Mouse (Mus musculus) forebrain, embryonic 12.5 days (tissue): ENCODE results near the gene Tesc. TPM values are rescaled to one million over a fixed set of nuclear protein-coding genes. Genes with fewer than 3 reads are reported as not detected.

Experiments
- ATAC-seq: fragments of 200-750 bp; cut with Nextera tagmentation; 2 replicates; pipeline ENCODE4 v1.8.0; 2017; ENCODE audit warnings: moderate TSS enrichment; ENCODE audit not compliant: low FRiP score
- H3K27ac ChIP-seq: fragments of 300-500 bp; sonication (generic); 2 replicates; pipeline ENCODE4 v1.5.1; 2016; ENCODE audit warnings: mild to moderate bottlenecking
- H3K27me3 ChIP-seq: fragments of 300-500 bp; sonication (generic); 2 replicates; pipeline ENCODE4 v1.6.1; 2016; ENCODE audit warnings: mild to moderate bottlenecking
- H3K36me3 ChIP-seq: fragments of 300-500 bp; sonication (generic); replicated peaks from 2 replicates; pipeline ENCODE4 v1.6.1; 2016; ENCODE audit warnings: mild to moderate bottlenecking
- H3K4me1 ChIP-seq: fragments of 300-500 bp; sonication (generic); 2 replicates; pipeline ENCODE4 v1.6.1; 2016
- H3K4me2 ChIP-seq: fragments of 300-500 bp; sonication (generic); 2 replicates; pipeline ENCODE4 v1.6.1; 2016; ENCODE audit warnings: mild to moderate bottlenecking, moderate library complexity
- H3K4me3 ChIP-seq: fragments of 300-500 bp; sonication (generic); replicated peaks from 2 replicates; pipeline ENCODE4 v1.5.1; 2016; ENCODE audit warnings: mild to moderate bottlenecking
- H3K9ac ChIP-seq: fragments of 300-500 bp; sonication (generic); 2 replicates; pipeline ENCODE4 v1.6.1; 2016; ENCODE audit warnings: mild to moderate bottlenecking
- H3K9me3 ChIP-seq: fragments of 300-500 bp; sonication (generic); 2 replicates; pipeline ENCODE4 v1.6.1; 2016
- WGBS: fragments of 180-500 bp; shearing (Covaris S2); methylation state at CpG from one replicate; pipeline ENCODE4 v1.1.7; 2016; 5-methylcytosine and 5-hydroxymethylcytosine counted together
- polyA plus RNA-seq: library from polyadenylated mRNA; unstranded; fragments of >200 nt; fragmentation: Nextera tagmentation; extraction: Ambion mirVana; gene quantifications from 2 replicates; pipeline ENCODE4 v1.2.1, GENCODE M21; 2016

Tesc gene
- polyA plus RNA-seq, 1 experiment from 2014 or later = 4.7 TPM

DNA sequence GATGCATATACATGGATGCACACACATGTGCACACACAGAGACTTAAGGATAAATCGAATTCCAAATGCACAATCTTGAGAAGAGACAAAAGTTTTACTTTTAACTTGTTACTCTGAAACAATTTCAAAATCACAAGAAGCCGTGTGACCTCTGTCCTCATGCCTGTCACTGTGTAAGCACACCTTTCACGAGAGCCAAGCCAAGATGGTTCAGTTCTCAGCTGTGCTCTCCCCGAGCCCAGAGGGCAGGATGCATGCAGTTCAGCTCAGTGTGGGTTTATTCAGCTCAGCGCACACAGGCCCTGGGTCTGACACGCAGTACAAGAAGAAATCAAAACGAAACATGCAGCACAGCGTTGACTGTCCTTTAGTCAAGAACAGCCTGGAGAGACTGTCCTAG, 78.0 kb downstream of the Tesc start:
- ATAC-seq = no peak
- Histone ChIP-seq H3K4me3 (no peak overlapping the region), H3K9me3 (no peaks in the 10 kb centered on the region), H3K36me3 (peaks cover 39% of the 10 kb centered on the region), H3K9ac (no peak overlapping the region), H3K27ac (no peak overlapping the region), H3K27me3 (no peaks in the 10 kb centered on the region), H3K4me2 (no peak overlapping the region), H3K4me1 (peaks cover 17% of the 10 kb centered on the region)
- WGBS = 92% methylated on average over 8 of the region's 8 CpGs

- H3K9me3 ChIP-seq = no peaks in the 10 kb centered on the region
- no peak overlapping the region for H3K4me2 ChIP-seq
- no peak overlapping the region for H3K27ac ChIP-seq
- H3K36me3 ChIP-seq = peaks cover 51% of the 10 kb centered on the region
- WGBS = 96% methylated on average over 10 of the region's 10 CpGs
- H3K4me1 ChIP-seq = peaks cover 15% of the 10 kb centered on the region
- no peak overlapping the region for H3K4me3 ChIP-seq
- H3K27me3 ChIP-seq = no peaks in the 10 kb centered on the region
- H3K9ac ChIP-seq = no peak overlapping the region
- ATAC-seq = no peak
These were observed 79.1 kb downstream of the Tesc start for GRCm38 (mm10) chr5:118106667-118107066.

DNA sequence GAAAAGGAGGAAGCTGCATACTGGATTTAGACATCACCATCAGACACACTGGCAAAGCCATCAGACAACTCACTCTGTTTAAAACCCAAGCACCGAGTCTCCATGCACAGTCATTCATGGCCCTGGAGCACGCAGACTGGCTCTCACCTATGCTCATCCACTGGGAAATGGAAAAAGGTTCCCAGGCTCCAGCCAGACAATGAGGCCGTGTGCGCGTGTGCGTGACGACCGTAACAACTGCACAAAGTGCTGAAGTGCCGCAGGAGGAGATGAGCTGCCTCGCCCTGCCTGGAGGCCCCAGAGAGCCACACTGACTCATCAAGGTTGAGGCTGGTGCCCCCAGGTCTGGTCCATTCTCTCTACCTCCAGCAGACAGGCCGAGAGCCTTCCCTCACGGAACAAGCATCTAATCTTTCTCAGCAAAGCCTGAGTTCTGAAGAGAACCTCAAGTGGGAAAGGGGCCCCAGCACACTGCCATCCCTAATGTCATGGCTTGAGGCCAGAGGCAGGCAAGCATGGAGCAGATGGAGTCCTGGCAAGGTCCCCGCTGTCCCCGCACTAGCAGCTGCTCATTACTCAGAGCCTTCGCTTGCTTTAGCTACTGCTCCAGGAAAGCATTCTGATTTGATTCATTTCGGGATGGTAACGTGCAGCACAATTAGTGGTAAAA, 80.7 kb downstream of the Tesc start:
- H3K4me1 ChIP-seq = peaks cover 15% of the 10 kb centered on the region
- H3K9ac ChIP-seq = no peak overlapping the region
- H3K36me3 ChIP-seq = peaks cover 59% of the 10 kb centered on the region
- no peak overlapping the region for H3K4me3 ChIP-seq
- no peaks in the 10 kb centered on the region for H3K9me3 ChIP-seq
- peak overlapping the region; percentile 78 for H3K27ac ChIP-seq
- H3K4me2 ChIP-seq = no peak overlapping the region
- ATAC-seq = 0 out of 2 replicates have a peak, but pooled peaks have one; percentile 23
- 80% methylated on average over 17 of the region's 17 CpGs for WGBS
- H3K27me3 ChIP-seq = no peaks in the 10 kb centered on the region

DNA sequence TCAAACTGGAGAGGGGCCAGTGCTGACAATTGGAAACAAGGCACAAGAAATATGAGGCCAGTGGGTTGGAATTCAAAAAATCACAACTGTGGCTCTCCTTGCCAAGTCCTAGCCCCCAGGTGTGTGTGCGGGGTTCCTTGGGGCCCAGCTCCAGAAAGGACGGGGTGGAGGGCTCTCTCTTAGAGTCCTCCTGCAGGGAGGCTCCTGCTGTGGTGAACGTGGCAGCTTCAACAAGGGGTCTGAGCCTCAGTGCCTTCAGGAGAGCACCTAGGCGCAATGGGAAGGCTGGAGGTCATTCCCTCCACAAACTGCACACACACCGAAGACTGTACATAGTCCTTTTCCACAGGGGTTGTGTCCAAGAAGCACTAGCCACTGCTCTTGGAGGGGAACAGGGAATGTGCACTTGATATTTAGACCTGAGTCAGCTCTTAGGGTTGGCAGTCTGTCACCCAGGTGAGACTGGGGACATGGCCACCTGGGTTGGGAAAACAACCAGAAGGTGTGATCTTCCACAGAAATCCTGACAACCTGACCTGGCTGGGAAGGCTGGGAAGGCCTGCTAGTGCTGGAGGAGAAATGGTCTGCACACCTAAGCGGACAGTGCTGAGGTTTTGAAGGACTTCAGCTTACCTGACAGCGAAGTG, 81.4 kb downstream of the Tesc start:
- ATAC-seq = no peak
- no peak overlapping the region for H3K4me2 ChIP-seq
- H3K4me1 ChIP-seq = peaks cover 15% of the 10 kb centered on the region
- WGBS = 84% methylated on average over 7 of the region's 7 CpGs
- H3K36me3 ChIP-seq = peaks cover 59% of the 10 kb centered on the region
- no peak overlapping the region for H3K9ac ChIP-seq
- H3K9me3 ChIP-seq = no peaks in the 10 kb centered on the region
- H3K27me3 ChIP-seq = no peaks in the 10 kb centered on the region
- H3K27ac ChIP-seq = peak overlapping the region; percentile 78
- no peak overlapping the region for H3K4me3 ChIP-seq

Other genes starting within 250 kb of the Tesc start
- 0.28 and 0.35 TPM in 2 replicates for gene Nos1, start 246.7 kb upstream of the Tesc start, polyA plus RNA-seq
- 149 and 165 TPM in 2 replicates for gene Fbxo21, start 51.0 kb upstream of the Tesc start, polyA plus RNA-seq
- 41.5 and 41.7 TPM in 2 replicates for gene Fbxw8, start 127.7 kb downstream of the Tesc start, polyA plus RNA-seq
- 0.46 and 0.52 TPM in 2 replicates for gene Hrk, start 136.9 kb downstream of the Tesc start, polyA plus RNA-seq
- gene Rnft2, start 217.4 kb downstream of the Tesc start, polyA plus RNA-seq = 8.3 and 11.0 TPM in 2 replicates
- 13.2 and 13.7 TPM in 2 replicates for gene 2410131K14Rik, start 217.5 kb downstream of the Tesc start, polyA plus RNA-seq